Mouse (Mus musculus) limb, embryonic 15.5 days (tissue): ENCODE data around the gene Wwox. TPM values are rescaled to one million over a fixed set of nuclear protein-coding genes. Genes with fewer than 3 reads are reported as not detected.

Experiments
- ATAC-seq: fragments of 200-750 bp; cut with Nextera tagmentation; 2 replicates; pipeline ENCODE4 v1.8.0; 2017; ENCODE audit warnings: low read depth, moderate TSS enrichment; ENCODE audit not compliant: insufficient number of reproducible peaks, low FRiP score, low TSS enrichment
- H3K27ac ChIP-seq: fragments of 300-500 bp; sonication (generic); 2 replicates; pipeline ENCODE4 v1.5.1; 2015; ENCODE audit warnings: moderate library complexity, mild to moderate bottlenecking, inconsistent platforms
- H3K27me3 ChIP-seq: fragments of 300-500 bp; sonication (generic); 2 replicates; pipeline ENCODE4 v1.6.1; 2015; ENCODE audit warnings: inconsistent platforms
- H3K36me3 ChIP-seq: fragments of 300-500 bp; sonication (generic); 2 replicates; pipeline ENCODE4 v1.6.1; 2015; ENCODE audit warnings: inconsistent platforms
- H3K4me1 ChIP-seq: fragments of 300-500 bp; sonication (generic); 2 replicates; pipeline ENCODE4 v1.6.1; 2015; ENCODE audit warnings: inconsistent platforms
- H3K4me2 ChIP-seq: fragments of 300-500 bp; sonication (generic); 2 replicates; pipeline ENCODE4 v1.6.1; 2015; ENCODE audit warnings: mild to moderate bottlenecking, inconsistent platforms
- H3K4me3 ChIP-seq: fragments of 300-500 bp; sonication (generic); 2 replicates; pipeline ENCODE4 v1.5.1; 2015; ENCODE audit warnings: mild to moderate bottlenecking, inconsistent platforms
- H3K9ac ChIP-seq: fragments of 300-500 bp; sonication (generic); 2 replicates; pipeline ENCODE4 v1.6.1; 2015; ENCODE audit warnings: inconsistent platforms
- H3K9me3 ChIP-seq: fragments of 300-500 bp; sonication (generic); 2 replicates; pipeline ENCODE4 v1.6.1; 2016; ENCODE audit warnings: inconsistent platforms
- WGBS: fragments of 180-500 bp; shearing (Covaris S2); methylation state at CpG from one replicate; pipeline ENCODE4 v1.1.7; 2015; 5-methylcytosine and 5-hydroxymethylcytosine counted together
- polyA plus RNA-seq: library from polyadenylated mRNA; unstranded; fragments of >200 nt; fragmentation: Nextera tagmentation; extraction: Ambion mirVana; gene quantifications from 2 replicates; pipeline ENCODE4 v1.2.1, GENCODE M21; 2015

Gene Wwox
- polyA plus RNA-seq, 1 experiment from 2014 or later = 10.4 TPM

DNA sequence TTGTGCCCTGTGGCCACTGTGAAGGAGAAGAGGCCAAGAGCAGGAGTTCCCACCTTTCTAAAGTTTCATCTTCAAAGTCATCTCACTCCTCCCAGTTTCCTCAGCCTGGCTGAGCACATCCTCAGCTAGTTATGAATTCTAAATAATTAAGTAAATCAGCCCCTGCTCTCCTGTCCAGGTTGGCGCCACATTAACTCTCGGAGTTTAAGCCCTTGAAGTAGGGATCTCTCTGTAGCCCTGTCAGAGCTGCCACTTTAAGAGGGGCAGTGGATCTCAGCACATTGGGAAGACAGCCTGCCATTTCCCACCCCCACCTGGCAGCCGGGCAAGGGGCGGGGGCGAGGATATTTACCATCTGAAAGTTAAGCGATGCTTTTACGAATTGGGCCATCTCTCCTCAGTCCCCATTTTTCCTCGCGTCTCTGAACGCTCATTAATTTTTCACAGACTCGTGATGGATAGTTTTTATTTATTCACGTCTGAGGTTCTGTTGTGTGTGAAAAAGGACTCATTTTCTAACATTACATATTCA, 150.9 kb downstream of the Wwox start:
- Histone ChIP-seq H3K36me3 (no peaks in the 10 kb centered on the region), H3K27ac (no peak overlapping the region; the same call in 1 of the 2 replicates), H3K4me1 (peaks cover 11% of the 10 kb centered on the region), H3K9me3 (no peaks in the 10 kb centered on the region), H3K9ac (no peak overlapping the region), H3K4me2 (no peak overlapping the region), H3K27me3 (peaks cover 30% of the 10 kb centered on the region), H3K4me3 (no peak overlapping the region)
- 60% methylated on average over 12 of the region's 12 CpGs for WGBS
- ATAC-seq = no peak

DNA sequence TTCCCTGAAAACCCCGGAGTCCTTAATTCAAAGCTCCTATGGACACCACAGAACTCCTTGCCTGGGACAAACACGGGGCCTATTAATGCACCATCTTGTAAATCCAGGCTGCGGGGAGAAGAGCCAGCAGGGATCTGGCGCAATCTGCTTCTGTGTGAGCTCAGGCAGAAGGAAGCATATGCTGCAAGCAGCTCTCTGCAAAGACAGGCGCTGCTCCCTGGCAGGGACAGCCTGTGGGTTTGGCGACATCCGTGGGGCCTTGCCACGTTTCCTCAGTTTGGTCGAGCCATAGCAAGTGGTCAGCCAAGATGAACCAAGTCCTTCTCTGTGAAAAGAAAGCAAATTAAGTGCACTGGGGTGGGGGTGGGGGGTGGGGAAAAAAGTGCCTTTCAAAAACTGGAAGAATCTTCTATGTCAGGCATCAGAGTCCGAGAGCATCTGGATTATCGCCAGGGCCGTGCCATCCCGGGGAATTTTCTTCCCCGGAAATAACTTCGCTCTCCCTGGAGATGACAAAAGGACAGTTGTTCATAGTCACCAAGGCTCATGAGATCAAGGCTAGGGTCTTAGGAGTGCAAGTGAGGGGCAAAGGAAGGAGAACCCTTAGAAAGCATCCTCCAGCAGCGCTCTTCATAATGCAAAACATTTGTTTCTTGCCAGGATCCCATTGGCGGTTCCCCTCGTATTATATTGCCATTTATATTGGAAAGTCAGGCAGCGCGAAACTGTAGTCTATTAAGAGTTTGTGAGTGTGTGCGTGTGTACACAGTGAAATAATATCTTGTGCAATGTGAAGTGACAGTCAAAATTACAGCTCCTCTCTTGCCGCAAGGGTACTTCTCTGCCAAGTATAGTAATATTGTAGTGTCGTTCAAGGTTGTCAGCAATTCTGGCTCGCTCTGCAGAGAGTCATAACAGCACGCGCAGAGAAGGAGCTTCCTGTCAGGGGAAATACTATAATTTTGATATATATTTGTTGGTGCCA, 152.1 kb downstream of the Wwox start:
- Histone ChIP-seq H3K36me3 (no peaks in the 10 kb centered on the region), H3K9ac (no peak overlapping the region), H3K4me1 (peaks cover 11% of the 10 kb centered on the region), H3K27me3 (peaks cover 36% of the 10 kb centered on the region), H3K27ac (peak overlapping the region; percentile 43; the same call in 1 of the 2 replicates), H3K9me3 (no peaks in the 10 kb centered on the region), H3K4me2 (peak overlapping the region; percentile 25), H3K4me3 (no peak overlapping the region)
- ATAC-seq = no peak
- 32% methylated on average over 26 of the region's 26 CpGs for WGBS

DNA sequence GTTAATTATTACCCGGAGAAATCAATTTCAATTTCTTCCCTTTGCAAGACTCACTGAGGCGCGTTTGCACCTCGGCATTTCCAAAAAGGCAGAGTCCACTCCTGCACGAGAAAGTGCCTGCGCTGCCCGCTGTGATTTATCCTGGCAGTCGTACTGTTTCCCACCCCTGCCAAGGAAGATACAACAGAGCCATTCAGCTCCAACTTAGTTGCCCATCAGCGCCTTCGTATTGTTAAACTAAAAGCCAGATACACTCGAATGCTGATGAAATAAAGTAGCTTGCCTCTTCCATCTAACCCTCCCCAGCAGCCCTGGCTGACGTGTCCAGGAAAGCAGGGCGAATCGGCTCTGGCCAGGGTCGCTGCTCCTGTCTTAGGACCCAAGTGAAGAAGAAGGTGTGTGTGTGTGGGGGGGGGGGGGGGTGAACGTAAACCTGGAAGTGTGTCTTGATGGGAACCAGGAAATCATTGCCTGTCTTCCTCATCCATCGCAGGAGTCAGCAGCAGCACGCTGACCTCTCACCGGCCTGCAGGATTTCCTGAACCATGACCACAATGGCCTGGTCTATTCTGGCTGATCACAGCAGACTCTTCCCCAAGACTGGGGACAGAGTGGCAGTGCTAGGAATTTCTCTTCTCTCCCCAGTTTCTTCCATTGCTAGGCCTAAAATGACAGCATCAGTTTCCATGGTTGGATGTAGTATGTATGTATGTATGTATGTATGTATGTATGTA, 154.1 kb downstream of the Wwox start:
- ATAC-seq = no peak; the same call in 1 of the 2 replicates

DNA sequence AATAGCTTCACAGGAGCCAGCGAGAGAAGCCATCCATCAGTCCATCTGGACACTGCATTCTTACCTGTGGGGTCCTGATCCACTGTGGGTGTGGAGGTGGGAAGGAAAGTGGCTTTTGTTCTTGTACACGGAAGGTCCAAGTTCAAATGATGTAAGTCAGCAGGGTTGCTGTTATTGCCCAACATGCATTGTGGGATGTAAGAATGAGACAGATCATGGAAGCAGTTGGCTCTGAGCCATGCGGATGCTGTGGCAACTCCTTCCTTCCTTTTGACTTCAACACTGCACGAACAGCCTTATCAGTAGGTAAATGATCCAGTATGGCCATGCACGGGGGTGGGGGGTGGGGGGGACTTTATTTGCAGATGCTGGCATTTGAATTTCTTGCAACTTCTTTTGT, 155.4 kb downstream of the Wwox start:
- Histone ChIP-seq H3K4me2 (no peak overlapping the region), H3K4me1 (peaks cover 23% of the 10 kb centered on the region), H3K27me3 (peaks cover 23% of the 10 kb centered on the region; the same call in 1 of the 2 replicates), H3K9me3 (no peaks in the 10 kb centered on the region), H3K27ac (no peak overlapping the region), H3K36me3 (no peaks in the 10 kb centered on the region), H3K9ac (no peak overlapping the region), H3K4me3 (no peak overlapping the region)
- ATAC-seq = no peak
- WGBS = 77% methylated on average over 5 of the region's 5 CpGs

More for the DNA sequence above, 154.1 kb downstream of the Wwox start:
- Histone ChIP-seq H3K9me3 (no peaks in the 10 kb centered on the region), H3K27me3 (peaks cover 24% of the 10 kb centered on the region), H3K4me2 (no peak overlapping the region), H3K4me3 (no peak overlapping the region), H3K4me1 (peaks cover 11% of the 10 kb centered on the region), H3K27ac (no peak overlapping the region), H3K36me3 (no peaks in the 10 kb centered on the region), H3K9ac (no peak overlapping the region)
- WGBS = 74% methylated on average over 19 of the region's 19 CpGs

DNA sequence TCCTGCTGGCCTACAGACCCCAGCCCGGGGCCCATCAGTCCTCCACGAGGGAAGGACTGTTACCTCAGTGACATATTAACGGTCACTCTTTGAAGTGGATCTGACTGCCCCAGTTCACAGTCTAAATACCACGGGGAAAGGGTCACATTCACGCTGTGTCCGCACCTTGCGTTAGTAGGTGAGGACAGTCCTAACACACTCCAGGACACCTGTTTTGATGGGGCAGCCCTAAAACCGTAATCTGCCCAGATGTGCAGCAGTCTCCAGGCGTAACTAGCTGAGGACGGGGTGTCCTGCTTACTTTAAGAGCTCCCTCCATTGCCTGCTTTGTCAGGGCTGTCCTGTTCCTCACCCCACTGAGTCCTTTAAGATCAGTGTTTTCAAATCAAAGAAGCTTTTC, 160.1 kb downstream of the Wwox start:
- Histone ChIP-seq H3K9ac (no peak overlapping the region), H3K36me3 (no peaks in the 10 kb centered on the region), H3K27ac (no peak overlapping the region), H3K9me3 (no peaks in the 10 kb centered on the region), H3K4me2 (no peak overlapping the region), H3K4me3 (no peak overlapping the region), H3K4me1 (peaks cover 18% of the 10 kb centered on the region), H3K27me3 (peaks cover 24% of the 10 kb centered on the region; the same call in 1 of the 2 replicates)
- WGBS = 26% methylated on average over 10 of the region's 10 CpGs
- ATAC-seq = no peak

DNA sequence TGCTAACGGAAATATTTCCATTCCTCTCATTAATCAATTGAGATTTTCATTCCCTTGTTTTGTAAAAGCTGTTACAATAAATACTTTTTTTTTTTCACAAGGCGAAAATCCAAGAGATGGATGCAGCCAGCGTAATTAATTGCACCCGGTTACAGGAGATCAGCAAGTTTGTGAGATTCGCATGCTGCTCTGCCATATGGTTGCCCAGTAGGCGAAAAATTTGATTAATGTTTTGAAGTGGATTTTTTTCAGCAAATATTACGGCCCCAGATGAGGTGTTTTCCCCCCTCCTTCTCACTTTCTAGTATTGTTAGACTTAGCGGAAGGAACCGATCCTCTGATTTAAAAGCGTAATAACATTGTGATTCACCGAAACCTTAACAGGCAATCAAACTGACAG, 160.7 kb downstream of the Wwox start:
- no peak overlapping the region for H3K4me3 ChIP-seq
- no peak for ATAC-seq
- no peaks in the 10 kb centered on the region for H3K36me3 ChIP-seq
- H3K4me1 ChIP-seq = peaks cover 18% of the 10 kb centered on the region
- H3K9me3 ChIP-seq = no peaks in the 10 kb centered on the region
- H3K27ac ChIP-seq = no peak overlapping the region
- H3K4me2 ChIP-seq = no peak overlapping the region
- H3K27me3 ChIP-seq = peaks cover 24% of the 10 kb centered on the region; the same call in 1 of the 2 replicates
- no peak overlapping the region for H3K9ac ChIP-seq
- 55% methylated on average over 11 of the region's 11 CpGs for WGBS

DNA sequence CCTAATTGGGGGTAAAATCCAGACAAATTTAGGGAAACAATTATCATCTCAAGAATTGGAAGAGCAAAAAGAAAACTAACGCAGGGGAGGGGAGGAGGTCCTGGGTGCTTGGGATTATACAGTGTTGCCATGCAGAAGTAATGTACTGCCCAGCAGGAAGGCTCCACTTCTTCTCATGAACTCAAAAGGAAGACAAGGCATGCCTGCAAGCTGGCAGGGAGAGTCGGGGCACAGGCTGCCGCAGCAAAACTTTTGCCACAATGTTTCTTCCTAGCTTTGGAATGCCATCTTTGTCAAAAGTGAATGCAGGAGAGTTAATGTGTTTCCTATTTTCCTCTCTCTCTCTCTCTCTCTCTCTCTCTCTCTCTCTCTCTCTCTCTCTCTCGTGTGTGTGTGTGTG, 163.6 kb downstream of the Wwox start:
- ATAC-seq = no peak
- WGBS = 63% methylated on average over 3 of the region's 4 CpGs
- Histone ChIP-seq H3K9ac (no peak overlapping the region), H3K36me3 (no peaks in the 10 kb centered on the region), H3K4me2 (no peak overlapping the region), H3K4me1 (peaks cover 18% of the 10 kb centered on the region), H3K27ac (no peak overlapping the region), H3K27me3 (peaks cover 16% of the 10 kb centered on the region; the same call in 1 of the 2 replicates), H3K4me3 (no peak overlapping the region), H3K9me3 (no peaks in the 10 kb centered on the region)

DNA sequence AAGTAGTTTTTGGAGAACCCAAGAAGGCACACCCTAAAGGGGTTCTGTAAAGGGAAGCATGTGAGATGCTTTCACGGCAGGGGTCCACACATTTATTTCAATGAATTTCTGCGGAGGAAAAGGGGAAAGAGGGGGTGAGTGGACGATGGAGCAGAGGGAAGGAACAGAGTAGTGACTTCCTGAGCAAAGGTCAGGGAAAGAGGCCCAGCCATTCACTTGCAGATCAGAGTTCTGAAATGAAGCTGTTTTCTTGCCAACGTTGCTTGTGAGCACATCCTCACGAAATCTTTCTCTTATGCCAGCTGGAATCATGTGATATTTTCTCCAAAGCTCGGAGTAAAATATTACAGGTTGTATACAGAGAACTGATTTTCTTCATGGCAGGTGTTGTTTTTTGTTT, 164.1 kb downstream of the Wwox start:
- H3K4me3 ChIP-seq = no peak overlapping the region
- H3K36me3 ChIP-seq = no peaks in the 10 kb centered on the region
- H3K4me1 ChIP-seq = peaks cover 18% of the 10 kb centered on the region
- H3K9me3 ChIP-seq = no peaks in the 10 kb centered on the region
- no peak overlapping the region for H3K4me2 ChIP-seq
- H3K27ac ChIP-seq = no peak overlapping the region
- ATAC-seq = no peak
- H3K27me3 ChIP-seq = peaks cover 16% of the 10 kb centered on the region; the same call in 1 of the 2 replicates
- H3K9ac ChIP-seq = no peak overlapping the region
- 50% methylated on average over 6 of the region's 6 CpGs for WGBS

DNA sequence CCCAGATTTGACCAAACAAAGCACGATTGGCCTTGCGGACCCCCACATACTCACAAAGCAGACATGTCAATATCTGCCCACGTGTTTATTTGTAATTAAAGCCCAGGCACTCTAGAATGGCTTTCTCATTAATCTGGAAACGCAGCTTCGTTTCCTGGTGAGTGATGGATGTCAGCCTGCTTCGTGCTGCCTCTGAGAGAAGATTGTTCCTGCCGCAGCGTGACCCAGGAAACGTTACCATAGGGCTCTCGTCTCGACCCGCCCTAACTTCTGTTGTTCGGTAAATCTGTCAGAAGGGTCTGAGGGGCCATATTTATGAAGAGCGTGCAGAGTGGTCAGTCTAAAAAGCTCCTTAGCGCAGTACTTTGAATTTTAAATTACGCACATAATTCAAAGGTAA, 164.9 kb downstream of the Wwox start:
- H3K4me3 ChIP-seq = no peak overlapping the region
- no peaks in the 10 kb centered on the region for H3K36me3 ChIP-seq
- H3K4me1 ChIP-seq = peaks cover 12% of the 10 kb centered on the region
- no peaks in the 10 kb centered on the region for H3K9me3 ChIP-seq
- H3K27me3 ChIP-seq = peaks cover 16% of the 10 kb centered on the region; the same call in 1 of the 2 replicates
- no peak overlapping the region for H3K27ac ChIP-seq
- H3K9ac ChIP-seq = no peak overlapping the region
- peak overlapping the region; percentile 14 for H3K4me2 ChIP-seq
- no peak for ATAC-seq
- WGBS = 25% methylated on average over 16 of the region's 16 CpGs

DNA sequence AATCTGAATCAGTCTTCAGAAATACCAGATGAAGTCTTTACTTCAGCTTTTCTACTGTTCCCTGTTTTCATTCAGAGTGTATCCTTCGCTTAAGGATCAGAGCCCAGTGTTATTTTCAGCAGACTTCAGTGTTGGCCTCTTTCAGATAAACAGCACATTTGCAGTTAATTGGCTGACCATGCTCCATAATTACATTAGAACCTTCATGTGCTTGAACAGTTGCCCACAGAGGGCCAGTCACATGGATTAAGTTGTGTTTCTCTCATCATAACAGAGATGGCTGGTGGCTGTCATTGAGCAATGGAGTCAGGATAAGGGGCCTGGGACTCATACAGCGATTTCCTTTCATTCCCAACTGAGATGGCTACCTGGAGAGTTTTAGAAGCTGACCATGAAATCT, 166.2 kb downstream of the Wwox start:
- no peak overlapping the region for H3K4me2 ChIP-seq
- no peak overlapping the region for H3K4me3 ChIP-seq
- no peak overlapping the region for H3K27ac ChIP-seq
- H3K9me3 ChIP-seq = no peaks in the 10 kb centered on the region
- H3K27me3 ChIP-seq = peaks cover 14% of the 10 kb centered on the region; the same call in 1 of the 2 replicates
- no peak for ATAC-seq
- no peaks in the 10 kb centered on the region for H3K36me3 ChIP-seq
- peaks cover 5% of the 10 kb centered on the region for H3K4me1 ChIP-seq
- WGBS = 75% methylated on average over 2 of the region's 2 CpGs
- no peak overlapping the region for H3K9ac ChIP-seq

DNA sequence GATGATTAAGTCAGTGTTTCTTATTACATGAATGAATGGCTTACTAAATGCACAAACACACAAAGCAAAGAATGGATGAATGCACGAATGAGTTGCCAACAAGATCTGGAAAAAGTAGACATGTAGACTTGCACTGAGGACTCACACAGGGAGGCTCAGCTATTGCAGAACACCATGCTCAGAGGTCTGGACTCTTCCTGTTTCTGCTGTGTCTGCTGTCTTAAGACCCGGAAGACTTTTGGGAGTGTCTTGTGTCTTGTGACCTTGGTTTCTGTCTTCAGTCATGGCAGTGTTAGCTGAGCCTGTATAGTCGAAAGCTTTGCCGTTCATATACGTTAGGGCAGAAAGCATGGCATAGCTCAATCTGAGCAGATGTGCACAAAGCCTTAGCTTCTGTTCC, 169.9 kb downstream of the Wwox start:
- no peak for ATAC-seq
- Histone ChIP-seq H3K27ac (no peak overlapping the region), H3K4me1 (peaks cover 4% of the 10 kb centered on the region), H3K4me3 (no peak overlapping the region), H3K27me3 (peaks cover 8% of the 10 kb centered on the region; the same call in 1 of the 2 replicates), H3K36me3 (no peaks in the 10 kb centered on the region), H3K4me2 (no peak overlapping the region), H3K9me3 (no peaks in the 10 kb centered on the region), H3K9ac (no peak overlapping the region)
- WGBS = 93% methylated on average over 5 of the region's 5 CpGs
